Mouse (Mus musculus): ENCODE data around the gene Snap29. TPM values are rescaled to one million over a fixed set of nuclear protein-coding genes. Genes with fewer than 3 reads are reported as not detected.

Gene Snap29
- 10 to 100 TPM; 16.7 to 17.3 TPM for total RNA-seq (2021)

DNA sequence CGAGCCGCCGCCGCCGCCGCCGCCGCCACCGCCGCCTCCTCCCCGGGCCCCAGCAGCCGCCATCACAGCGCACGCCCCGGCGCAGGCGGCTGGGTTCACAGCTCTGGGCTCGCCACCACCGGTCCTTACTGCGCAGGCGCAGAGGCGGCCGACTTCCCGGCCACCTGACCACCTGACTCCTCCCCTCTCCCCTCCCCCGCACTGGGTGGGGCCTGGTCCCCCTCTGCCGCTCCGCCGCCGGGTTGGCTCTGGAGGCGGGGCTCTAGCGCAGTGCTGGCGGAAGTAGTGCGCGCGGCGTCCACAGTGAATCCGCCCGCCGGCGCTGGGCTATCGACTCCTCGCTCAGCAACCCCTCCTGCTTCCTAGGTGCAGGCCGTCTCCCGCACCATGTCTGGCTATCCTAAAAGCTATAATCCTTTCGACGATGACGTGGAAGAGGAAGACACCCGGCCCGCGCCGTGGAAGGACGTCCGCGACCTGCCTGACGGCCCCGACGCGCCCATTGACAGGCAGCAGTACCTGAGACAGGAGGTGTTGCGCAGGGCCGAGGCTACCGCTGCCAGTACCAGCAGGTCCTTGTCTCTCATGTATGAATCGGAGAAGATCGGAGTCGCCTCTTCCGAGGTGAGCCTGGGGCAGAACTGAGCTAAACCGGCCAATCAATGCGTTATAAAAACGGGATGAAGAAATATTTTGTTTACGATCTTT lies at the start of gene Snap29, which contains the start of gene Pi4ka:
Gene Snap29, plus strand, starts transcription at position 251 of the 708 bp plus-strand sequence.
Gene Pi4ka, minus strand, starts transcription at position 579 of the 708 bp plus-strand sequence.
- intact Hi-C loops (cut with DNase I): loop anchor here (2.0 to 10.0 kb wide), 4 partner anchors 45 to 201 kb away; partner anchors contain the start of genes Crkl, Lztr1, Rimbp3 and Thap7
- peak; percentile 100 for DNase-seq

DNA sequence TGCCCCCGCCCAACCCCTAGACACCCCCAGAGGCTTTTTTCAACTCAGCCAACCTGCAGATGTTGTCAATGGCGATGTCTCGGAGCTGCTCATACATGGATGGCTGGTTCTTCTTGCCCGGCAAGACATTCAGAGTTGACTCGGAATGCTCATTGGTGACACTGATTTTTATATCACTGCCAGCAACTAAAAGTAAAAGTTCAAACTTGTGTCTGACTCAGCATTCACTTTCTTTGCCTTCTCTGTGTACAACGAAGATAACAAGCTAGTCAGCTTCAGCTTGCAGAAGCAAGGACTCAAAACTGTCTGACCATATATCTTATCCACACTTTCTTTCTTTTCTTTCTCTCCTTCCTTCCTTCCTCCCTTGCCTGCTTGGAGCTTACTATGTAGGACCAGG lies 49.8 kb upstream of the Snap29 start:
- intact Hi-C loops (cut with DNase I): no loop called here
- DNase-seq: no peak

DNA sequence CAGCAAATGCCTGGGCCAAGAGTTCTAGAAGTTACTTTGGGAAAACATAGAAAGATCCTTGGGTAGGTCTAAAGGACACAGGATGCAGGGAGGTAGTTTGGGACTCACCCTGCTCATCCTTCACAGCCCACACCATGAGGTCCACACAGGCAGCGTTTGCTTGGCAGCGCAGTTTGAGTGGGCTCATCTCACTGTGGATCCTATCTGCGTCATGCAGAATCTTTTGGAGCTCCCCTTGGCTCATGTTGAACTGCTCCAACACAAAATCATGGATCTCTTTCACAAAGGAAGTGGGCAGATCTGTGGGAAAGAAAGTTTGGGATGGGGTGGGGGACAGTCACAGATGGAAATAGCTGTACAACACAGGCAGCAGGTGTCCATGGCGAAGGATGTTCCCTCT lies 47.0 kb upstream of the Snap29 start:
- DNase-seq: no peak

DNA sequence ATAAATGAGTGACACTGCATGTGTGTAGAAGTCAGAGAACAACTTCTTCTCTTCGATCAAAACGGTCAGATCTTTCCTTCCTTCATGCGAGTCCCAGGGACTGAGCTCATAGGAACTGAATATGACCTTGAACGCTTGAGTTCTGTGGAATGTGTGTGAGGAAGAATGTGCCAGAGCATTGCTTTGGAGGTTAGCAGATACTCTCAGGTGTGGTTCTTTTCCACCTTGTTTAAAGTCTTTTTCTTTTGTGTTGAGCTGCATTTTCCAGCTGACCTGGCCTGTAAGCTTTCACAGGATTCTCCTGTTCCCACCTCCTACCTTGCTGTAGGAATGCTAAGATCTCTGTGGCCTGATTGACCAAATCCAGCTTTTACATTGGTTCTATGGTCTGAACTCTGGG lies 23.5 kb upstream of the Snap29 start:
- intact Hi-C loops (cut with DNase I): no loop called here

More for the DNA sequence above, 47.0 kb upstream of the Snap29 start:
- intact Hi-C loops (cut with DNase I): no loop called here

DNA sequence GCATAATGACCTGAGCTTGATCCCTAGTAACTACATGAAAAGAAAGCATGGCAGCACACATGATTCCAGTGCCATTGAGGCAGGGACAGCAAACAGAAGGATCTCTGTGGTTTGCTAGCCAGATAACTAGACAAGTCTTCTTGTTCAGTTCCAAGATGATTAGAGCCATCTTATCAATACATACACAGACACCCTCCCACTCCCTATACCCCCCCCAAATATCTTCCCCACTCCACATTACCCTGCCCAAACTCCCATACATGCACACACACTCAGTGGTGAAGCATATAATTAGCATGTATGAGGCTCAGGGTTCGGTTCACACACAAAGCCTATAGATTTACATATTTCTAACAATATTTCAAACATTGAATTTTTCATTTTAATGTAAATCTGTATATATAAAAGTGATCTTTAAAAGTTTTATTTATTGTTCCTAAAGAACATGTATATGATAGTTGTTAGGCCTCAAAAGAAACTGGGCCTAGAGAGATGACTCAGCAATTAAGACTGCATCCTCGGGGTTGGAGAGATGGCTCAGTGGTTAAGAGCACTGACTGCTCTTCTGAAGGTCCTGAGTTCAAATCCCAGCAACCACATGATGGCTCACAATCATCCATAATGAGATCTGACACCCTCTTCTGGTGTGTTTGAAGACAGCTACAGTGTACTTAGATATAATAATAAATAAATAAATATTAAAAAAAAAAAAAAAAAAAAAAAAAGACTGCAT lies 22.0 kb upstream of the Snap29 start:
- DNase-seq: no peak
- intact Hi-C loops (cut with DNase I): no loop called here

More for the DNA sequence above, 23.5 kb upstream of the Snap29 start:
- DNase-seq: no peak

DNA sequence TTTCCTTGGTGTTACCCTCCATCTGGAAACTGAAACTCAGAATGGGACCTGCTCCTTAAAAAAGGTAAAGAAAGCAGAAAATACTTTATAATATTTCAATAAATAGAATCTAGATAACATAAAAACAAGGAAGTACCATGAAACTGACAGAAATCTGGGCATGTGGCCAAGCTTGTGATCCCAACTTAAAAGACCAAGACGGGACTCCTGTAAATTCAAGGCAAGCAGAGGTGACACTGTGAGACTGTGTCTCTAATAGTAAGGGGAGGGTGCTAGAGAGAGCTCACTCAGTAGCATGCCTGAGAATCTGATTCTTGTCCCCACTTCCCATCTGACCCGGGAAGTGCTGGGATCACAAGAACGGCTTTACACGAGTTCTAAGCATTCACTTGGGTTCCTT lies 13.0 kb upstream of the Snap29 start:
- no peak for DNase-seq
- intact Hi-C loops (cut with DNase I): no loop called here

DNA sequence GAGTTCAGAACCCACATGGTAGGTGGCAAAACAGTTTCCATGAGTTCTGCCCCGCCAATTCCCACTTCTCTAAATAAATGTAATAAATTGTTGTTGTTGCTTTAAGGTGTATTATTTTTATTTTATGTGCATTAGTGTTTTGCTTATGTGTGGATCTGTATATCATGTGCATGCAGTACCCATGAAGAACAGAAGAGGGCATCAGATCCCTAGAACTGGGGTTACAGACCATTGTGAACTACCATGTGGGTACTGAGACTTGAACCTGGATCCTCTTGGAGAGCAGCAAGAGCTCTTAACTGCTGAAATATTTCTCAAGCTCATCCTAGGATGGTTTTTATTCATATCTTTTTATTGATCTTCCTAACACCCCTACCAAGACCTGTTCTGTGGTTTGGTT lies 2.9 kb upstream of the Snap29 start:
- DNase-seq: peak; percentile 43 to 52
- intact Hi-C loops (cut with DNase I): loop anchor here (1.0 to 10.0 kb wide), 2 partner anchors 29 to 198 kb away; partner anchors contain the start of genes Rimbp3 and Ube2l3

DNA sequence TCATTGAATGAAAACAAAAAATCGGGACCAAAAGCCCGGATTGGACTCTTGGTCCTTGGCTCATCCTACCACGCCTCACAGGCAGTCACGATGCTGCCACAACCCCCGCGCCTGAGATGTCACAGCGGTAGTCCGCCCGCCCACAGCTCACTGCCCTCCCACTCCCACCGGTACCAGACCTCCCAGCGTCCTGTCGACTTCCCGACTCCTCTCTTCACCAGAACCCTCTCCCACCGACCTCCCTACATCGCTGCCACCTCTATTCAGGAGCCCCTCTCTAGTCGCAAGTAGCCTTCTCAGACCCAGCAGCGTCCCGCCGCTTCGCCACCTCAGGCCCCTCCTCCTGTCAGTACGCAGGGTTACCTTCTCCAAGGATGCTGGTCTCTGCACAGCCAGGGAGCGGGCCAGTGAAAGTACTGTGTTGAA lies 502 bp upstream of the Snap29 start:
- intact Hi-C loops (cut with DNase I): loop anchor here (2.0 to 10.0 kb wide), 4 partner anchors 46 to 200 kb away; partner anchors contain the start of genes Crkl, Lztr1, Rimbp3 and Thap7

DNA sequence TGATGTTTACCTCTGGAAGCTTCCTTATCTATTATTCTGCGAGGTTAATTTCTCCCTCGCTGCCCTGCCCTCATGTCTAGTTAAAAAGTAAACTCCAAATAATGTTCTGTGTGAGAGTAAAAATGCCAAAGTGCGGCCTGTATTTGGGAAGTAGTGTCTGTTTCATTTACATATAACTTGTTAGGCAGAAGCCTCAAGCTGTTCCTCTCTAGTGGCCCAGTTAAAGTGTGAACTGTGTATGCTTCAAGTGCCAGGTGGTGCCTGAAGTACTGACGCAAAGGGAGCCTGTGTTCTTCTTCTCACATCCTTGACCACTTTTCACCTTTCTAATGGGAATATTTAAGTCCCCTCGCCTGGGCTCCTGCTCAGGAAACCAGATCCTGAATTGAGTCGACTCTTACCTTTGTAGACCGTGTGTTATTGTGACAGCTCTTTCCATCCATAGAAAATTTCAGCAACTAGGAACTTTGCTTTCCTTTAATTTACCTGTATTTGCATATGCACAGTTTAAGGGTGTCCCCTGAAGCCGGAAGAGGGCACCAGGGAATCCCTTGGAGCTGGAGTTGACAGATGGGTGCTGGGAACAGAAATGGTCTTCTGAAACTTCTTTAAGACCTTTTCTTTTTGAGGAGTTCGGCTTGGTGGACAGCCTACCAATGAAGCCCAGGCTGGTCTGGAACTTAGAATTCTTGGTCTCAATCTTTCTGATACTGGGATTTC lies 886 bp downstream of the Snap29 start:
- intact Hi-C loops (cut with DNase I): loop anchor here (10.0 kb wide), 1 partner anchor 202 kb away; the partner anchor contains the start of genes Rimbp3 and Ube2l3
- no peak for DNase-seq

More for the DNA sequence above, 502 bp upstream of the Snap29 start:
- peak; percentile 66 to 81 for DNase-seq

DNA sequence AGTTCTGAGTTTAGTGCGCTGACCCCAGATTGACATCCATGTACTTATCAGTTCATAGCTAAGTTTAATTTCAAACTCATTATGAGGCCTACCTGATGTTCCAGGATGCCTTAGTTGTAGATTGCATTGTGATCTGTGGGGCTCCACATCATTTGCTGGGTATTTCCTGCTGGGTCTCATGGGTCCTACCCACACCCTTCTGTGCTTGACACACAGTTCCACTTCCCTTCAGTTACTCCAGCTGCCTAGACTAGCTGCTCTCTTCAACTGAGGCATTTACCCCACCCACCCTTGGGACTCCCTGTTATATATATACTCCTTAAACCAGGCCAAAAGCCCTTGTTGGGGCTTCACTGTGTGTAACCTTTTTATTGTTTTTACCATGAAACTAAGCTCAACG lies 3.3 kb downstream of the Snap29 start:
- intact Hi-C loops (cut with DNase I): loop anchor here (10.0 kb wide), 1 partner anchor 204 kb away; the partner anchor contains the start of genes Rimbp3 and Ube2l3
- no peak for DNase-seq

DNA sequence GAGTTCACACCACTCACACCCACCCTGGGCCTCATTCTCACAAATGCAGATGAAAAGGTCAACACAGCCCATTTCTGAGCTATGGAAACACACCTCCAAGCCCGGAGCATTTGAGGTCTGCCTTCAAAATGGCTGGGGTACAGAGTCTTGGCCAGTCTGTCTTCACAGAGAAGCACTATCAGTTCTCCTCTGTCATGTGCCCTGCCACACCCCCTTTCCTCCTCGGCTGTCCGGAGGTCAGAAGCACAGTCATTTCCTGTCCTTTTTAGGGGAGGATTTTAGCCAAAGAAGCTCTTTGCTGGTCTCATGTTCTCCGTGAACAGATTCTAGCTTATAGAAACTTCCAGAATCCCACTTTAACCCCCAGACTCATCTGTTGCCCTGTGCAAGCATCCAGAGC lies 4.4 kb downstream of the Snap29 start:
- peak; percentile 26 to 31 for DNase-seq
- intact Hi-C loops (cut with DNase I): no loop called here

DNA sequence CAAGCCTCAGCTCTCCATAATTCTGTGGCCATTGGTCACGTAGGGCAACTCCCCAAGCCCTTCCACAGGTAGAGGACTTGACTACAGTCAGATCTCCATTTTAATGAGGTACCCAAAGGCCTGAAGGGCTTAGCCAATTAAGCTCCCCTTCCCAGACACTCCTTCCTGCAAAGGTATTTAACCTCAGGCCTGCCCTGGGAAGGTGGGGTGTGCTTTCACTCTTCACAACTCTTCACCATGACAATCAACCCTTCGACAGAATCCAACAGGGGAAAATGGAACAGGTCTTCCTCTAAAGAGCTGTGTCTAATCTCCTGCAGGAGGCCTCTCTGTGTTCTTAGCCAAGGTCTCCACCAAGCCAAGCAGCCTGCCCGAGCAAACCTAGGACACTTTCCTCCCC lies 17.2 kb downstream of the Snap29 start:
- DNase-seq: no peak
- intact Hi-C loops (cut with DNase I): no loop called here

DNA sequence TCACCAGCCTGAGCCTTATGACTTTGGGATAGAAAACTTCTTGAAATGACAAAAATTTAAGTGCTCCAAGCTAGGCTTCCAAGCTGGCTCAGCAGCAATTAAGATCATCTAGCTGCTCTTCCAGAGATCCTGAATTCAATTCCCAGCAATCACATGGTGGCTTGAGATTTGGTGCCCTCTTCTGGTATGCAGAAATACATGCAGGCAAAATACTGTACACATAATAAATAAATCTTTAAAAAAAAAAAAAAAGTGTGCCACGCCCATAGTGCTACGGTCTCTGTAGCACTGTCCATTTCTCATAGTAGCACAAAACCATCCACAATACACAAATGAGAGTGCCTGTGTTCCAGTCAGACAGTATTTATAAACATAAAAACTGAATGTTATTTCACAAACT lies 26.8 kb downstream of the Snap29 start:
- no peak for DNase-seq
- intact Hi-C loops (cut with DNase I): loop anchor here (1.0 kb wide), 1 partner anchor 30 kb away; no protein-coding TSS in a partner anchor

DNA sequence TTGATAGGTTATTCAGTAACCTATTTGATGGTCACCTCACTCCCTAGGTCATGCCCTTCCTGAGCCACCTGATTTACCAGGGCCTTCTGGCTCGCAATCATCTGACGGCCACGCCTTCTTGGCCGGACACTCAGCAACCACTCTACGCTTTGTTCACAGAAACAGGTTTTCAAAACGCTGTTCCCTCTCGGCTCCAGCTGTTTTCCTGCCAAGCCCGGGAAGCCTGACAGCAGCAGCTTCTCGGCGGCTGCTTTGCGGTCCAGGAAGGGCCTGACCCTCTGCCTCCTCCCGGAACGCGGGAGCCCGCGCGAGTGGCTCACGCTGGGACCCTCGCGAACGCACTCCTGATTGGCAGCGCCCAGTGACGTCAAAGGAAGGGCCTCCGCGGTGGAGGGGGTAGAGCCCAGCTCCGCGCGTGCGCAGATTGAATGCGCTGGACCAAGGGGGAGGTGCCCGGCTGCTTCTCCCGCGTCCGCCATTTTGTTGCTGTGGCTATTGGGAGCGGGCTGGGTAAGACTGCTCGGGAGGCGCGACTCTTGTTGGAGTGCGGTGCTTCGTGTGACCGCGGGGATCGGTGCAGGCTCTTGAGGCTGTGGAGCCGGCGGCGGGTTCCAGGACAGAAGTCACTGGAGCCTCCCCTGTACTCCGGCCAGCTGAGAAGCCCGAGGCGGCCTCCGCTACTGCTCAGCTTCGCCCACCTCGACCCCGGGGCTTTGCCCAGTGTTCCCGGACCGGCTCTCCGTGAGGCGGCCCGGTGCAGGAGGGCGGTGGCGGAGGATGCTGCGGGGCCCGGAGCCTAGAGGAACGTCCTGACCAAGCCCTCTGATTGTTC lies 46.0 kb downstream of the Snap29 start, which contains the start of gene Crkl:
Gene Crkl, plus strand, starts transcription at position 447 of the 832 bp plus-strand sequence.
- peak; percentile 95 to 98 for DNase-seq
- intact Hi-C loops (cut with DNase I): loop anchor here (2.0 kb wide), 2 partner anchors 47 to 55 kb away; partner anchors contain the start of gene Snap29

DNA sequence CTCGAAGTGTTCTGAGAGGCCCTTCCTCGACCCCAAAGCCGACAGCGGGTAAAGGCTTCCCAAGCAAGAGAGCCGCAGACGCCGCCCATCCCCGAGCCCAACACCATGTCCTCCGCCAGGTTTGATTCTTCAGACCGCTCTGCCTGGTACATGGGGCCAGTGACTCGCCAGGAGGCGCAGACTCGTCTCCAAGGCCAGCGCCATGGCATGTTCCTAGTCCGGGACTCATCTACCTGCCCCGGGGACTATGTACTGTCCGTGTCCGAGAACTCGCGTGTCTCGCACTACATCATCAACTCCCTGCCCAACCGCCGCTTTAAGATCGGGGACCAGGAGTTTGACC lies 46.6 kb downstream of the Snap29 start:
- intact Hi-C loops (cut with DNase I): loop anchor here (2.0 kb wide), 1 partner anchor 54 kb away; no protein-coding TSS in a partner anchor

DNA sequence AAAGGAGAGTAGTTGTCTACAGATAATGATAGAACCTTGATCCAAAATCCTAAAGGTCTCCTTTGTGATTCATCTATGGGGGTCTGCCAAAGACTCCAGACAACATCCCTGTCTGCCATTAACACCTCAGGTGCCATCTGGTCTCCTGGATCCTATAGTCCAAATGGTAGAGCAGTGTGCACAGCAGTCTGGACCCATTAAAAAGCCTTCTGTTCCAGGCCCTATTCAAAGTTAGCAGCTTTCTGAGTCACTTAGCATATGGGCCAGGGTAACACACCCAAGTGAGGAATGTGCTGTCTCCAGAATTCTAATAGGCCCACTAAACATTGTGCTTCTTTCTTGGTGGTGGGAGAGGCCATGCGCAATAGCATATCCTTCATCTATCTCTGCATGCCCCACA lies 51.1 kb downstream of the Snap29 start:
- no peak for DNase-seq
- intact Hi-C loops (cut with DNase I): no loop called here

More for the DNA sequence above, 46.6 kb downstream of the Snap29 start:
- DNase-seq: peak in 1 of 2 experiments; percentile 56

DNA sequence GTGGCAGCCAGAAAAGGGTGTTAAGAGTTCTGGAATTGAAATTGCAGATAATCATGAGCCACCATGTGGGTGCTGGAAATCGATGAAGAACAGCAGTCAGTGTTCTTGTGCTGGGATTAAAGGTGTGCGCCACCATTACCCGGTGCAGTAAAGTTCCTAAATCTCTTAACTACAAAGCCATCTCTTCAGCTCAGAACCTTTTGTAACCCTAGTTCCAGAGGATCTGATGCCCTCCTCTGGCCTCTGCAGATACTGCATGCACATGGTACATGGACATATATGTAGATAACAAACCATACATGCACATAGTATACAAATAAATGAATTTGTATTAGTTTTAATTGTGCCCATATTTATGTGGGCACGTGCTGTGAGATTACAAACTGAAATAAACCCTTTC lies 54.5 kb downstream of the Snap29 start:
- intact Hi-C loops (cut with DNase I): no loop called here
- DNase-seq: peak in 1 of 2 experiments; percentile 22

DNA sequence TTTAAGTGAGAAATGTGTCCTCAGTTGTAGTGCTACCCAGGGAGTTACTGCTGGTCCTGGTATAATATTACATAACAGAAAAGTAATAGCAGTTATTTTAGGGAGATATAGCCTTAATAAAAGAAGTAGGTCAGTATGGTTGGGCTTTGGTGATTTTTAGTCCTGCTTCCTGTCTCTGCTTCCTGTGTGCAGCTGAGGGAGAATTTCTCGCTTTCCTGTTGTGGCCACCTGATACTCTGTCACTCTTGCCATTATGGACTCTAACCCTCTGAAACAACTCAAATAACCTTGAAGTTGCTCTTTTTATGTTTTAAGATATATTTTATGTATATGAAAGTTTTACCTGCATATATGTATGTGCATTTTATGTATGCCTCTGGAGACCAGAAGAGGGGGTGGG lies 55.8 kb downstream of the Snap29 start:
- intact Hi-C loops (cut with DNase I): no loop called here
- no peak for DNase-seq

DNA sequence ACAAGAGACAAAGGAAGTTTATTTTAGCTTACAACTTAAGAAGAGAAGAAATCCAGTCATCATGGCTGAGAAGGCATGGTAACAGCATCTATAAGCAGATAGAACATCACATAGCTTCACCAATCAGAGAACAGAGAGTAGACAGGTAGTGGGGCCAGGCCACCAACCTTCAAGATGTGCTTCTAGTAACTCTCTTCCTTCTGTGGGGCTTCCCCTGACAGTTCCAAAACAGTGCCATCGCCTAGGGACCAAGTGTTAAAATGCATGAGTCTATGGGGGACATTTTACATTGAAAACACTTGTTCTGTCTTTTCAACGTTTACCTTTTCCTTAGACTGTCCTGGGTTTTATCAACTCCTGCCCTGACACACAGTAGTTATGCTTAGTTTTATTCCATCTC lies 57.4 kb downstream of the Snap29 start:
- DNase-seq: no peak
- intact Hi-C loops (cut with DNase I): no loop called here

Measured in heart, postnatal 36 days (tissue).